Mouse (Mus musculus): Measurements from ENCODE around the gene Hcn2. TPM values are rescaled to one million over a fixed set of nuclear protein-coding genes. Genes with fewer than 3 reads are reported as not detected.

The Hcn2 gene
- polyA plus RNA-seq, 1 experiment, result not detected

DNA sequence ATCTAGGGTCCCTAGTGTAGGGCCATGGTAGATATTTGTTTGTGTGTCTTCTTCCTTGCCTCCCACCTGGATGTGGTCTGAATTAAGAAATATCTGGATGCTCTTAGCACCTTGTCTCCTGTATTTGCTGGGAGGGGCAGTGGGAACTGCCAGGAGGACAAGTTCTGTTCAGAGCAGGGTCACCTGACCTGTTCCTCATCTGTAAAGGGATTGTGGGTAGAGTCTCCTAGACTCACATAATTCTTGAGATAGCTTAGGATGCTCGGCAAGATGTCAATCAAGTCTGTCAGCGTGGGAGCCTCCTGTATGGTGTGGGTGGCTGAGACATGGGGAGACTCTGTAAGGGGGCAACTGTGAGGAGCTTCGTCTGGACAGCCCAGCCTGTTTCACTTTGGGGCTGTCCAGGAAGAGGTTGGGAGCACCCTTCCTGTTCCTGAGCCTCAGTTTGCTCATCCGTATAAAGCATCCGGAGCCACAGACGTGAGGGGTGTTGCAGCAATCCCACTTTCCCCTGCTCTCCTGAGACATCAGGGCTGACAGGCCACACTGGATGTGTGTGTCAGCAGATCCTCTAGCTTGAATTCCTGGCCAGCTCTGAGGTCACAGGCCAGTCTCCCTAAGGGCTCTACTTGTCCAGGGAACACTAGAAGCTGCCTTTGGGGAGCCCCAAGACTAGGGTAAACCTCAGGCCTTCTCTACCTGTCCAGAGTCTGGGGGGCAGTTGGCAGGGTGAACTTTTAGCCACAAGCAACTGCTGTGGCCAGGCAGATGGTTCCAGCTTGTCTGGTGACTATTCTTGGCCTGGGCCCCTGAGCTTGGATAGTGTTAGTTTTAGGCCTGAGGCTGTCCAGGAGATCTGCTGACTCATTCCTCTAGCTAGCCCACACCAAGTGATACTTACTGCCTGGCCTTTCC lies 32.5 kb upstream of the Hcn2 start:
- peaks cover 12% of the 10 kb centered on the region for H3K4me1 ChIP-seq (ENCODE audit: control insufficient read depth, insufficient read depth, low read length)

GRCm38 (mm10) chr10:79684770-79685600 lies 31.4 kb upstream of the Hcn2 start:
- TF ChIP-seq POLR2A (IDR thresholded peaks at IDR 0.05; ENCODE audit: borderline replicate concordance, control insufficient read depth, low read depth, low read length) (no peak), CTCF (IDR thresholded peaks at IDR 0.05; ENCODE audit: control insufficient read depth, insufficient read depth, low read length) (no peak)
- H3K4me1 ChIP-seq (ENCODE audit: control insufficient read depth, insufficient read depth, low read length), result peaks cover 12% of the 10 kb centered on the region
- 0 out of 2 replicates have a peak overlapping the region, but pooled peaks have one; percentile 31 for H3K27ac ChIP-seq (ENCODE audit: control insufficient read depth, insufficient read depth, low read depth, low read length, poor library complexity)
- H3K4me3 ChIP-seq (replicated peaks; ENCODE audit: control insufficient read depth, low read depth, low read length), result no peak overlapping the region
- 89% methylated on average over 25 of the region's 25 CpGs for WGBS

More for the DNA sequence above, 32.5 kb upstream of the Hcn2 start:
- Histone ChIP-seq H3K4me3 (replicated peaks; ENCODE audit: control insufficient read depth, low read depth, low read length) (peak overlapping the region; percentile 18), H3K27ac (ENCODE audit: control insufficient read depth, insufficient read depth, low read depth, low read length, poor library complexity) (0 out of 2 replicates have a peak overlapping the region, but pooled peaks have one; percentile 31)
- no peak for TF ChIP-seq POLR2A (IDR thresholded peaks at IDR 0.05; ENCODE audit: borderline replicate concordance, control insufficient read depth, low read depth, low read length)
- TF ChIP-seq CTCF (IDR thresholded peaks at IDR 0.05; ENCODE audit: control insufficient read depth, insufficient read depth, low read length), result no peak
- 57% methylated on average over 6 of the region's 6 CpGs for WGBS

- H3K27ac ChIP-seq (ENCODE audit: control insufficient read depth, insufficient read depth, low read depth, low read length, poor library complexity), result no peak overlapping the region
- TF ChIP-seq POLR2A (IDR thresholded peaks at IDR 0.05; ENCODE audit: borderline replicate concordance, control insufficient read depth, low read depth, low read length) (no peak), CTCF (IDR thresholded peaks at IDR 0.05; ENCODE audit: control insufficient read depth, insufficient read depth, low read length) (no peak)
- peaks cover 6% of the 10 kb centered on the region for H3K4me1 ChIP-seq (ENCODE audit: control insufficient read depth, insufficient read depth, low read length)
- no peak overlapping the region for H3K4me3 ChIP-seq (replicated peaks; ENCODE audit: control insufficient read depth, low read depth, low read length)
- WGBS, result 91% methylated on average over 2 of the region's 2 CpGs
Measured at GRCm38 (mm10) chr10:79686219-79686618, 30.2 kb upstream of the Hcn2 start.

- 96% methylated on average over 1 of the region's 1 CpGs for WGBS
- TF ChIP-seq CTCF (IDR thresholded peaks at IDR 0.05; ENCODE audit: control insufficient read depth, insufficient read depth, low read length), result no peak
- TF ChIP-seq POLR2A (IDR thresholded peaks at IDR 0.05; ENCODE audit: borderline replicate concordance, control insufficient read depth, low read depth, low read length), result no peak
- H3K4me1 ChIP-seq (ENCODE audit: control insufficient read depth, insufficient read depth, low read length), result peaks cover 6% of the 10 kb centered on the region
- H3K4me3 ChIP-seq (replicated peaks; ENCODE audit: control insufficient read depth, low read depth, low read length), result no peak overlapping the region
- H3K27ac ChIP-seq (ENCODE audit: control insufficient read depth, insufficient read depth, low read depth, low read length, poor library complexity), result no peak overlapping the region
Measured at GRCm38 (mm10) chr10:79686691-79687090, 29.7 kb upstream of the Hcn2 start.

- H3K4me3 ChIP-seq (replicated peaks; ENCODE audit: control insufficient read depth, low read depth, low read length), result no peak overlapping the region
- H3K27ac ChIP-seq (ENCODE audit: control insufficient read depth, insufficient read depth, low read depth, low read length, poor library complexity), result no peak overlapping the region
- 98% methylated on average over 6 of the region's 6 CpGs for WGBS
- TF ChIP-seq POLR2A (IDR thresholded peaks at IDR 0.05; ENCODE audit: borderline replicate concordance, control insufficient read depth, low read depth, low read length), result no peak
- TF ChIP-seq CTCF (IDR thresholded peaks at IDR 0.05; ENCODE audit: control insufficient read depth, insufficient read depth, low read length), result no peak
- peaks cover 6% of the 10 kb centered on the region for H3K4me1 ChIP-seq (ENCODE audit: control insufficient read depth, insufficient read depth, low read length)
Measured at GRCm38 (mm10) chr10:79687513-79687912, 28.9 kb upstream of the Hcn2 start.

GRCm38 (mm10) chr10:79688720-79689119 lies 27.7 kb upstream of the Hcn2 start, which contains the start of gene Gzmm:
Gene Gzmm (plus strand): TSS chr10:79689020.
- H3K27ac ChIP-seq (ENCODE audit: control insufficient read depth, insufficient read depth, low read depth, low read length, poor library complexity), result no peak within 1 kb of the TSS
- peaks cover 5% of the 10 kb centered on the region for H3K4me1 ChIP-seq (ENCODE audit: control insufficient read depth, insufficient read depth, low read length)
- no peak within 1 kb of the TSS for H3K4me3 ChIP-seq (replicated peaks; ENCODE audit: control insufficient read depth, low read depth, low read length)
- no peak for TF ChIP-seq POLR2A (IDR thresholded peaks at IDR 0.05; ENCODE audit: borderline replicate concordance, control insufficient read depth, low read depth, low read length)
- no peak for TF ChIP-seq CTCF (IDR thresholded peaks at IDR 0.05; ENCODE audit: control insufficient read depth, insufficient read depth, low read length)
- WGBS, result 88% methylated on average over 4 of the region's 4 CpGs

DNA sequence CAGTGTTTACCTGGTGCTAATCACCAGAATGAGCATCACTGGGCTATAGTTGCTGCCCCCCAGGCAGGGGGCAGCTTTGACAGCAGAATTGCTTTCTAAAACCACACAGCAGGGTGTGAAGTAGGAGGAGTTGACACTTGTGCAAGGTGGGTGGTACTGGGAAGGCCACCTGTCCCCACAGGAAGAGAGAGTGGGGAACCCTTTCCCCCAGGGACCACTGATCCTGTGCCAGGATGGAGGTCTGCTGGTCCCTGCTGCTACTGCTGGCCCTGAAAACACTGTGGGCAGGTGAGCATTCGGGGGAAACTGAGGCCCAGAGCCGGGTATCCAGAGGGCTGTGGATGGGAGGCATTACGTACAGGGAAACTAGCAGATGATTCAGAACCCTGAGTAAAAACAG lies 27.3 kb upstream of the Hcn2 start:
- Histone ChIP-seq H3K4me3 (replicated peaks; ENCODE audit: control insufficient read depth, low read depth, low read length) (no peak overlapping the region), H3K4me1 (ENCODE audit: control insufficient read depth, insufficient read depth, low read length) (peaks cover 2% of the 10 kb centered on the region; the same call in 1 of the 2 replicates), H3K27ac (ENCODE audit: control insufficient read depth, insufficient read depth, low read depth, low read length, poor library complexity) (no peak overlapping the region)
- WGBS, result 91% methylated on average over 3 of the region's 3 CpGs
- no peak for TF ChIP-seq POLR2A (IDR thresholded peaks at IDR 0.05; ENCODE audit: borderline replicate concordance, control insufficient read depth, low read depth, low read length)
- TF ChIP-seq CTCF (IDR thresholded peaks at IDR 0.05; ENCODE audit: control insufficient read depth, insufficient read depth, low read length), result no peak

Data from bone marrow, adult 2 months (tissue).